Mouse (Mus musculus) CH12.LX (cell line): ENCODE measurements at regions not wholly inside any gene's neighbourhood (a gene's known extent, or its start where the extent isn't known, plus 50 kb on each side); places are given as distances from the start of the nearest gene placed in this dataset.

ENCODE experiments used
- DNase-seq: peaks from one replicate; pipeline ENCODE4 v3.0.0-alpha.2; 2013; ENCODE audit errors: extremely low read depth
- H3K27ac ChIP-seq: 2 replicates; pipeline ENCODE4 v1.5.1; 2012; ENCODE audit warnings: low read depth, mild to moderate bottlenecking, control low read depth, moderate library complexity; ENCODE audit not compliant: insufficient read depth
- H3K27me3 ChIP-seq: replicated peaks from 2 replicates; pipeline ENCODE3; 2012; ENCODE audit warnings: inconsistent platforms
- H3K36me3 ChIP-seq, 2 experiments: replicated peaks in 1 of 2; 2 replicates each; pipeline versions ENCODE3 to v1.6.1; 2012; ENCODE audit warnings: inconsistent platforms in 1 of 2, low read length in 1 of 2, mild to moderate bottlenecking in 1 of 2, mixed read lengths in 1 of 2, moderate library complexity in 1 of 2; ENCODE audit not compliant: control insufficient read depth in 1 of 2, insufficient read depth in 1 of 2
- H3K4me1 ChIP-seq, 2 experiments: 2 replicates each; pipeline ENCODE4 v1.6.1; 2012; ENCODE audit warnings: inconsistent platforms in 1 of 2, moderate library complexity in 1 of 2; ENCODE audit not compliant: insufficient read depth in 2 of 2, control insufficient read depth in 1 of 2
- H3K4me2 ChIP-seq: 2 replicates; pipeline ENCODE4 v1.6.1; 2012; ENCODE audit warnings: low read depth, mild to moderate bottlenecking, control low read depth; ENCODE audit not compliant: poor library complexity, insufficient read depth, severe bottlenecking
- H3K4me3 ChIP-seq, 3 experiments: fragments of 150-350 bp in 1 of 3; sonication (generic) in 1 of 3; replicated peaks in 1 of 3; 2 replicates each; pipeline versions ENCODE3 to v1.5.1; 2011 to 2012; ENCODE audit warnings: low read depth in 2 of 3, low read length in 2 of 3, mild to moderate bottlenecking in 2 of 3, moderate library complexity in 2 of 3, control low read depth in 1 of 3, improper control_type of control experiment in 1 of 3, inconsistent platforms in 1 of 3, mixed read lengths in 1 of 3; ENCODE audit not compliant: poor library complexity in 1 of 3
- H3K79me2 ChIP-seq: replicated peaks from 2 replicates; pipeline ENCODE4 v1.6.1; 2012; ENCODE audit warnings: mild to moderate bottlenecking, moderate library complexity; ENCODE audit not compliant: control insufficient read depth, poor library complexity, insufficient read depth, severe bottlenecking; ENCODE audit errors: extremely low read depth
- H3K9ac ChIP-seq: 2 replicates; pipeline ENCODE4 v1.6.1; 2012; ENCODE audit warnings: low read depth, mild to moderate bottlenecking, control low read depth, moderate library complexity; ENCODE audit not compliant: insufficient read depth
- H3K9me3 ChIP-seq: replicated peaks from 2 replicates; pipeline ENCODE3; 2012; ENCODE audit warnings: low read length, inconsistent platforms, mixed read lengths
- BHLHE40 ChIP-seq: IDR thresholded peaks from 2 replicates; pipeline ENCODE4 v1.6.1; 2011; ENCODE audit warnings: mild to moderate bottlenecking, low read depth, low read length, improper control_type of control experiment
- CHD1 ChIP-seq: IDR thresholded peaks from 2 replicates; pipeline ENCODE4 v1.6.1; 2012; ENCODE audit warnings: low read depth, low read length, improper control_type of control experiment, inconsistent platforms
- CHD2 ChIP-seq: IDR thresholded peaks from 2 replicates; pipeline ENCODE4 v1.6.1; 2011; ENCODE audit warnings: low read length, improper control_type of control experiment
- CTCF ChIP-seq, 2 experiments: IDR thresholded peaks in 1 of 2; conservative IDR thresholded peaks in 1 of 2; 2 replicates each; pipeline ENCODE4 v1.5.1; 2011 to 2012; ENCODE audit warnings: low read depth in 2 of 2, low read length in 2 of 2, improper control_type of control experiment in 1 of 2, inconsistent platforms in 1 of 2, mild to moderate bottlenecking in 1 of 2, moderate library complexity in 1 of 2
- ELF1 ChIP-seq: IDR thresholded peaks from 2 replicates; pipeline ENCODE4 v1.6.1; 2014; ENCODE audit warnings: low read depth, mild to moderate bottlenecking, inconsistent platforms, low read length, improper control_type of control experiment
- EP300 ChIP-seq: IDR thresholded peaks from 2 replicates; pipeline ENCODE4 v1.6.1; 2011; ENCODE audit warnings: low read length, improper control_type of control experiment
- GABPA ChIP-seq: IDR thresholded peaks from 2 replicates; pipeline ENCODE4 v1.6.1; 2012; ENCODE audit warnings: low read depth, low read length, improper control_type of control experiment, inconsistent platforms; ENCODE audit not compliant: insufficient replicate concordance
- HCFC1 ChIP-seq: IDR thresholded peaks from 2 replicates; pipeline ENCODE4 v1.6.1; 2012; ENCODE audit warnings: low read depth, mild to moderate bottlenecking, inconsistent platforms, low read length, improper control_type of control experiment
- IRF4 ChIP-seq: IDR thresholded peaks from 2 replicates; pipeline ENCODE4 v1.6.1; 2014; ENCODE audit warnings: low read depth, mild to moderate bottlenecking, inconsistent platforms, low read length, improper control_type of control experiment
- JUN ChIP-seq: IDR thresholded peaks from 2 replicates; pipeline ENCODE4 v1.6.1; 2011; ENCODE audit warnings: low read depth, mild to moderate bottlenecking, low read length, improper control_type of control experiment, moderate library complexity; ENCODE audit not compliant: insufficient read depth
- JUND ChIP-seq: conservative IDR thresholded peaks from 2 replicates; pipeline ENCODE4 v1.6.1; 2011; ENCODE audit warnings: low read depth, low read length, improper control_type of control experiment
- KAT2A ChIP-seq: IDR thresholded peaks from 2 replicates; pipeline ENCODE4 v1.6.1; 2012; ENCODE audit warnings: low read length, improper control_type of control experiment, inconsistent platforms; ENCODE audit not compliant: insufficient replicate concordance
- MAFK ChIP-seq: IDR thresholded peaks from 2 replicates; pipeline ENCODE4 v1.6.1; 2011; ENCODE audit warnings: low read length, improper control_type of control experiment; ENCODE audit not compliant: insufficient replicate concordance
- MAX ChIP-seq: IDR thresholded peaks from 2 replicates; pipeline ENCODE4 v1.6.1; 2011; ENCODE audit warnings: low read length, improper control_type of control experiment
- MAZ ChIP-seq: IDR thresholded peaks from 2 replicates; pipeline ENCODE4 v1.6.1; 2012; ENCODE audit warnings: low read depth, mild to moderate bottlenecking, inconsistent platforms, low read length, improper control_type of control experiment, moderate library complexity
- MXI1 ChIP-seq: IDR thresholded peaks from 2 replicates; pipeline ENCODE4 v1.6.1; 2011; ENCODE audit warnings: mild to moderate bottlenecking, low read depth, low read length, improper control_type of control experiment
- MYC ChIP-seq: IDR thresholded peaks from 2 replicates; pipeline ENCODE4 v1.6.1; 2011; ENCODE audit warnings: low read depth, mild to moderate bottlenecking, improper control_type of control experiment, low read length
- NELFE ChIP-seq: IDR thresholded peaks from 2 replicates; pipeline ENCODE4 v1.6.1; 2011; ENCODE audit warnings: low read depth, low read length, improper control_type of control experiment
- NRF1 ChIP-seq: IDR thresholded peaks from 2 replicates; pipeline ENCODE4 v1.6.1; 2014; ENCODE audit warnings: low read depth, mild to moderate bottlenecking, inconsistent platforms, low read length, improper control_type of control experiment, moderate library complexity
- POLR2AphosphoS2 ChIP-seq: IDR thresholded peaks from 2 replicates; pipeline ENCODE4 v1.6.1; 2011; ENCODE audit warnings: low read depth, low read length, improper control_type of control experiment
- RAD21 ChIP-seq: IDR thresholded peaks from 2 replicates; pipeline ENCODE4 v1.6.1; 2011; ENCODE audit warnings: low read depth, mild to moderate bottlenecking, low read length, improper control_type of control experiment, moderate library complexity
- RCOR1 ChIP-seq: conservative IDR thresholded peaks from 2 replicates; pipeline ENCODE4 v1.6.1; 2012; ENCODE audit warnings: low read depth, mild to moderate bottlenecking, inconsistent platforms, low read length, improper control_type of control experiment
- SMC3 ChIP-seq: IDR thresholded peaks from 2 replicates; pipeline ENCODE4 v1.6.1; 2011; ENCODE audit warnings: low read depth, low read length, improper control_type of control experiment
- TCF12 ChIP-seq: IDR thresholded peaks from 2 replicates; pipeline ENCODE4 v1.6.1; 2014; ENCODE audit warnings: low read depth, mild to moderate bottlenecking, inconsistent platforms, low read length, improper control_type of control experiment
- UBTF ChIP-seq: IDR thresholded peaks from 2 replicates; pipeline ENCODE4 v1.6.1; 2012; ENCODE audit warnings: low read depth, mild to moderate bottlenecking, inconsistent platforms, low read length, improper control_type of control experiment, moderate library complexity
- USF1 ChIP-seq: IDR thresholded peaks from 2 replicates; pipeline ENCODE4 v1.6.1; 2014; ENCODE audit warnings: low read depth, mild to moderate bottlenecking, inconsistent platforms, low read length, improper control_type of control experiment
- USF2 ChIP-seq: conservative IDR thresholded peaks from 2 replicates; pipeline ENCODE4 v1.6.1; 2011; ENCODE audit warnings: low read depth, low read length, improper control_type of control experiment
- ZC3H11A ChIP-seq: IDR thresholded peaks from 2 replicates; pipeline ENCODE4 v1.6.1; 2012; ENCODE audit warnings: low read depth, mild to moderate bottlenecking, inconsistent platforms, low read length, improper control_type of control experiment
- ZKSCAN1 ChIP-seq: IDR thresholded peaks from 2 replicates; pipeline ENCODE4 v1.6.1; 2012; ENCODE audit warnings: low read depth, inconsistent platforms, low read length, improper control_type of control experiment, borderline replicate concordance
- ZMIZ1 ChIP-seq: IDR thresholded peaks from 2 replicates; pipeline ENCODE4 v1.6.1; 2012; ENCODE audit warnings: low read depth, mild to moderate bottlenecking, inconsistent platforms, low read length, improper control_type of control experiment
- dilution Hi-C: fragments of 300-500 bp; cut with MboI; formaldehyde crosslinking; loops from 2 replicates; pipeline ENCODE4 v1.14.3; 2020; ENCODE audit warnings: low sequenced_read_pairs; ENCODE audit not compliant: extremely low pct_unique_long_range_greater_than_20kb, extremely low pct_ligation_motif_present
- in situ Hi-C: fragments of 300-500 bp; cut with MboI; formaldehyde crosslinking; loops from 3 replicates; pipeline ENCODE4 v1.14.3; 2019; ENCODE audit warnings: low sequenced_read_pairs, low pct_ligation_motif_present, low pct_unique_long_range_greater_than_20kb, mixed read lengths

DNA sequence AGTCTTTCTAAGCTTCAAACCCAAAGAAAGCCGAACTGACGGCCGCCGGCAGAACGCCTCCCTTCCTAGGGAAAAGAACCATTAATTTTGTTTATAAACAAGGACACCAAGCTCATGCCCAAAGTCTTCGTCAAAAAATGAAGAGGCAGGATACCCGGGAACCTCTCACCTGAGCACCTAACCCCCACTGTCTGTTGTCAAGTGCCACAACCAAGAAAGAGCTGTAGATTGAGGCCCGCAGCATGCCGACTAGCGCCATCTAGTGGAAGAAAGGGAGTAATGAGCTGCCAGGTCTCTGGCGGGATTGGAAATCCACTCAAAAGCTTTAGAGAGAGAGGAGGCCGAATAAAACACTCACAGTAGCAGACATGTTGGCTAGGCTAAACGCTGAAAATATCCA lies 146.4 kb downstream of the Zfp365 start:
- DNase-seq = peak; percentile 70
- Histone ChIP-seq H3K4me2 (no peak overlapping the region), H3K4me1 (peaks cover 0 to 2% of the 10 kb centered on the region in 2 experiments; a peak in 1 of 4 replicates), H3K27ac (no peak overlapping the region), H3K79me2 (no peaks in the 10 kb centered on the region), H3K27me3 (no peaks in the 10 kb centered on the region), H3K4me3 (no peak overlapping the region), H3K9ac (no peak overlapping the region), H3K36me3 (peaks cover 0 to 3% of the 10 kb centered on the region in 2 experiments), H3K9me3 (peaks cover 4% of the 10 kb centered on the region)
- TF ChIP-seq CHD1 (no peak), CHD2 (no peak), CTCF (conservative IDR thresholded peaks at IDR 0.05 in 1 of 2, IDR thresholded peaks at IDR 0.05 in 1 of 2; ENCODE audit: low read depth in 2 of 2, low read length in 2 of 2) (peak; percentile 68 to 91), RCOR1 (no peak), USF2 (no peak), NRF1 (no peak), ELF1 (no peak), TCF12 (no peak), ZC3H11A (peak; percentile 55), POLR2AphosphoS2 (no peak), HCFC1 (no peak), RAD21 (peak; percentile 82), JUN (no peak), EP300 (no peak), MAFK (no peak), NELFE (no peak; the same call in 1 of the 2 replicates), ZKSCAN1 (no peak), UBTF (no peak), SMC3 (peak; percentile 86), BHLHE40 (no peak), MXI1 (no peak), MYC (no peak)
- dilution Hi-C loops = no loop called here
- in situ Hi-C loops = no loop called here

DNA sequence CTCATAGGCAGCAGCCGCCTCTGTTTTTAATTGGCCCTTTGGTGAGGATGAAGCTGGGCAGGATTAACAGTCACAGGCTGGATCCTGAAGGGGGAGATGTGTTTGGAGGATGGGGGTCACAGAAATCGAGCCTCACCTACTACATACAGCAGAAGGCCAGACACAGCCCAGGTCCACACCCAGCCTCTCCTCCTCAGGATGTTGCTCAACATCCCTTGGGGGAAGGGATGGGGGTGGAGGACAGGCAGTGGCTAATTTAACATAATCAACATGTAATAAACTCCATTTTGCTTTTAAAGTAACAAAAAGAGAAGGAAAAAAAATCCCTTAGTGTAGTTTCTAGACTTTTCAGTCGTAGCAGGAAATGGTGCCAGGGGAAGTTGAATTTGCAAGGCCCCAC lies 152.0 kb downstream of the Zfp365 start:
- Histone ChIP-seq H3K79me2 (no peaks in the 10 kb centered on the region), H3K27ac (no peak overlapping the region), H3K27me3 (no peaks in the 10 kb centered on the region), H3K9me3 (peaks cover 4% of the 10 kb centered on the region), H3K9ac (no peak overlapping the region), H3K4me1 (peaks cover 8 to 28% of the 10 kb centered on the region in 2 experiments), H3K4me3 (no peak overlapping the region), H3K4me2 (no peak overlapping the region), H3K36me3 (peaks cover 0 to 2% of the 10 kb centered on the region in 2 experiments)
- DNase-seq = peak; percentile 31
- dilution Hi-C loops (no loop called here), in situ Hi-C loops (no loop called here)
- TF ChIP-seq ZMIZ1 = no peak
- no peak for TF ChIP-seq JUND
- TF ChIP-seq ZKSCAN1 = no peak
- TF ChIP-seq RCOR1 = no peak
- TF ChIP-seq JUN = no peak
- no peak for TF ChIP-seq MAX
- TF ChIP-seq MXI1 = no peak
- no peak for TF ChIP-seq HCFC1
- TF ChIP-seq GABPA = no peak
- TF ChIP-seq NELFE = no peak
- no peak for TF ChIP-seq IRF4
- TF ChIP-seq USF1 = no peak
- no peak for TF ChIP-seq EP300
- TF ChIP-seq SMC3 = no peak
- TF ChIP-seq MAZ = no peak
- TF ChIP-seq NRF1 = no peak
- TF ChIP-seq KAT2A = no peak
- no peak for TF ChIP-seq UBTF
- no peak for TF ChIP-seq CHD1
- TF ChIP-seq, all 38 proteins: peak for 0
